Mouse (Mus musculus): ENCODE data around the gene Tjp1. TPM values are rescaled to one million over a fixed set of nuclear protein-coding genes. Genes with fewer than 3 reads are reported as not detected.

The Tjp1 gene
- polyA plus RNA-seq, 1 experiment from 2014 or later = 3.1 TPM

DNA sequence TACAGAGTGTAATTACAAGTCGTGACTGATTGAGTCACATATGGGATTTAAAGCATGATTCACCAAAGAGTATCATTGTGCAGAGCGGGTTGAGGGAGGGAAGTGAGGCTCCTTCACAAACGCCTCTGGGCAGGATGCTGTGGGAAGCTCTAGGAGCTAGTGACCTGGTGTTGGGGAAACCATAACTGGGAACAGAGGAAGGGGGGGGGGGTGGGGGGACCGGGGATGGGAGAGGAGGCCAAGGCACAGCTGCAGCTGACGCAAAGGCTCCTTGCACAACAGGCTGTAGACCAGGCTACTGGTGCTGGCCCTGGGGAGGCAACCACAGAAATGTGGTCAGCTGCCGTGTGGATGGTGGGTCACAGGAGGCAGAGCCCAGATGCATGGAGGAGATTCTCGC lies 116.9 kb downstream of the Tjp1 start:
- ATAC-seq (ENCODE audit: low read depth) = no peak
- Histone ChIP-seq H3K9ac (no peak overlapping the region), H3K9me3 (replicated peaks) (no peaks in the 10 kb centered on the region), H3K36me3 (no peaks in the 10 kb centered on the region), H3K4me3 (replicated peaks) (no peak overlapping the region), H3K4me1 (replicated peaks) (no peaks in the 10 kb centered on the region), H3K27ac (no peak overlapping the region), H3K4me2 (no peak overlapping the region), H3K27me3 (no peaks in the 10 kb centered on the region)
- no peak for DNase-seq
- WGBS (ENCODE audit: insufficient replicate concordance) = 16% methylated on average over 7 of the region's 7 CpGs

- Histone ChIP-seq H3K4me2 (no peak overlapping the region), H3K4me1 (replicated peaks) (no peaks in the 10 kb centered on the region), H3K27me3 (no peaks in the 10 kb centered on the region), H3K27ac (no peak overlapping the region), H3K9ac (no peak overlapping the region), H3K9me3 (replicated peaks) (no peaks in the 10 kb centered on the region), H3K4me3 (replicated peaks) (no peak overlapping the region), H3K36me3 (no peaks in the 10 kb centered on the region)
- ATAC-seq (ENCODE audit: low read depth) (no peak), DNase-seq (no peak)
- 58% methylated on average over 3 of the region's 3 CpGs for WGBS (ENCODE audit: insufficient replicate concordance)
Measured at GRCm38 (mm10) chr7:65406427-65406826, 121.2 kb downstream of the Tjp1 start.

DNA sequence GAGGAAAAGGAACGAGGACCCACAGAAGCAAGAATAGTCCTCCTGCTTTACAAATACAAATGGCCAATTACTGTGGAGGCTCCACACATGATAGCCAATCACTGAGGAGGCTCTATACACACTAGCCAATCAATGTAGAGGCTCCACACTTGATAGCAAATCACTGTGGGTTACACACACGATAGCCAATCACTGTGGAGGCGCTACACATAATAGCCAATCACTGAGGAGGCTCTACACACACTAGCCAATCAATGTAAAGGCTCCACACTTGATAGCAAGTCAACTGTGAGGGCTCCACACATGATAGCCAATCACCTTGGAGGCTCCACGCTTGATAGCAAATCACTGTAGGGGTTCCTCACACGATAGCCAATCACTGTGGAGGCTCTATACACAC lies 125.1 kb downstream of the Tjp1 start:
- Histone ChIP-seq H3K9ac (no peak overlapping the region), H3K4me2 (no peak overlapping the region), H3K36me3 (no peaks in the 10 kb centered on the region), H3K27ac (no peak overlapping the region), H3K27me3 (no peaks in the 10 kb centered on the region), H3K4me3 (replicated peaks) (no peak overlapping the region), H3K4me1 (replicated peaks) (no peaks in the 10 kb centered on the region), H3K9me3 (replicated peaks) (no peaks in the 10 kb centered on the region)
- ATAC-seq (ENCODE audit: low read depth) = no peak
- WGBS (ENCODE audit: insufficient replicate concordance) = 67% methylated on average over 5 of the region's 5 CpGs
- DNase-seq = no peak

DNA sequence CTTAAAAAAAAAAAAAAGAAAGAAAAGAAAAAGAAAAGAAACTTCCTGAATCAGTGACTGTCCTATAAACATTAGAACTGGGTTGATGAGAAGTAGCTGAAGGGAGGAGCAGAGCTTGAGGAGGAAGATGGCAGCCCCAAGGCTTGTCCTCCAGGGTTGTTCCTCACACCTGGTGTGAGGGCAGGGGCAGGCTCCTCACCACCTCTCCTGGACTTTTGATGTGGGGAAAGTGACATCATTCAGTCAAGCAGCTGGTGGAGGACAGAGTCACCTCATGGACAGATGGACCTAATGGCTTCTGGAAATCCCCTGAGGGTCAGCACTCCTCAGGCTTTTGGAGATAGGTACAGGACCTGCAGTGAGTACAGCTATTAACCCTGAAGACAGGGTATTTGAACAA lies 126.0 kb downstream of the Tjp1 start:
- no peaks in the 10 kb centered on the region for H3K27me3 ChIP-seq
- no peak overlapping the region for H3K4me2 ChIP-seq
- no peak overlapping the region for H3K4me3 ChIP-seq (replicated peaks)
- no peaks in the 10 kb centered on the region for H3K9me3 ChIP-seq (replicated peaks)
- no peak overlapping the region for H3K27ac ChIP-seq
- no peaks in the 10 kb centered on the region for H3K36me3 ChIP-seq
- no peaks in the 10 kb centered on the region for H3K4me1 ChIP-seq (replicated peaks)
- no peak overlapping the region for H3K9ac ChIP-seq
- ATAC-seq (ENCODE audit: low read depth) (no peak), DNase-seq (no peak)

- peaks cover 19% of the 10 kb centered on the region for H3K27me3 ChIP-seq
- no peaks in the 10 kb centered on the region for H3K9me3 ChIP-seq (replicated peaks)
- WGBS (ENCODE audit: insufficient replicate concordance) = 61% methylated on average over 4 of the region's 4 CpGs
- no peak overlapping the region for H3K9ac ChIP-seq
- no peak for DNase-seq
- ATAC-seq (ENCODE audit: low read depth) = no peak
- 0 out of 2 replicates have a peak, but pooled peaks cover 8% of the 10 kb centered on the region for H3K4me1 ChIP-seq (replicated peaks)
- H3K27ac ChIP-seq = no peak overlapping the region
- no peak overlapping the region for H3K4me2 ChIP-seq
- no peak overlapping the region for H3K4me3 ChIP-seq (replicated peaks)
- H3K36me3 ChIP-seq = no peaks in the 10 kb centered on the region
Measured at GRCm38 (mm10) chr7:65395891-65396290, 131.7 kb downstream of the Tjp1 start.

DNA sequence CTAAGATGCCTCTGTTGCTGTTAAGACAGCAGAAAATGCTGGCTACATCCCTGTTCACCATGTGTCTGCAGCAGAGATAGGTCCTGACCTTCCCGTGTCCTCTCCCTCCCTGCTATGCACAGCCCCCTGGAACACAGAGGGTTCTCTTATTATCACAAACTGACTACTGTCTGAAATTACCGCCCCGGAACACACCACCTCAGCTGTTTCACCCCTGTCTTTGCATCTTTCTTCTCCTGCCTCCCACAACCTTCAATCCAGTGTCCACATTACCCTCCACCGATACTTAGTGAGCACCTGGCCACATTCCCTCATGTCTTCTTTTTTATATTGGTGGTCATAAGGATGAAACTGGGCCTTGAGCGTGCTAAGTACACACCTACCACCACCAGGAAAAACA lies 132.4 kb downstream of the Tjp1 start:
- no peak for ATAC-seq (ENCODE audit: low read depth)
- Histone ChIP-seq H3K4me3 (replicated peaks) (no peak overlapping the region), H3K4me2 (no peak overlapping the region), H3K9ac (no peak overlapping the region), H3K36me3 (no peaks in the 10 kb centered on the region), H3K4me1 (replicated peaks) (0 out of 2 replicates have a peak, but pooled peaks cover 8% of the 10 kb centered on the region), H3K9me3 (replicated peaks) (no peaks in the 10 kb centered on the region), H3K27me3 (peaks cover 19% of the 10 kb centered on the region), H3K27ac (no peak overlapping the region)
- no peak for DNase-seq
- 73% methylated on average over 5 of the region's 5 CpGs for WGBS (ENCODE audit: insufficient replicate concordance)

- 0 out of 2 replicates have a peak, but pooled peaks cover 8% of the 10 kb centered on the region for H3K4me1 ChIP-seq (replicated peaks)
- no peak overlapping the region for H3K9ac ChIP-seq
- H3K4me2 ChIP-seq = no peak overlapping the region
- 26% methylated on average over 2 of the region's 2 CpGs for WGBS (ENCODE audit: insufficient replicate concordance)
- H3K27ac ChIP-seq = no peak overlapping the region
- H3K36me3 ChIP-seq = no peaks in the 10 kb centered on the region
- H3K4me3 ChIP-seq (replicated peaks) = no peak overlapping the region
- H3K27me3 ChIP-seq = peaks cover 19% of the 10 kb centered on the region
- ATAC-seq (ENCODE audit: low read depth) (no peak), DNase-seq (no peak)
- H3K9me3 ChIP-seq (replicated peaks) = no peaks in the 10 kb centered on the region
Measured at GRCm38 (mm10) chr7:65394672-65395071, 132.9 kb downstream of the Tjp1 start.

GRCm38 (mm10) chr7:65393704-65394452 lies 133.7 kb downstream of the Tjp1 start:
- Histone ChIP-seq H3K4me2 (peak overlapping the region; percentile 33), H3K27me3 (peaks cover 19% of the 10 kb centered on the region), H3K9ac (no peak overlapping the region), H3K36me3 (no peaks in the 10 kb centered on the region), H3K4me1 (replicated peaks) (0 out of 2 replicates have a peak, but pooled peaks cover 8% of the 10 kb centered on the region), H3K9me3 (replicated peaks) (no peaks in the 10 kb centered on the region), H3K27ac (no peak overlapping the region), H3K4me3 (replicated peaks) (no peak overlapping the region)
- ATAC-seq (ENCODE audit: low read depth) = no peak
- WGBS (ENCODE audit: insufficient replicate concordance) = 10% methylated on average over 17 of the region's 17 CpGs
- DNase-seq = no peak

DNA sequence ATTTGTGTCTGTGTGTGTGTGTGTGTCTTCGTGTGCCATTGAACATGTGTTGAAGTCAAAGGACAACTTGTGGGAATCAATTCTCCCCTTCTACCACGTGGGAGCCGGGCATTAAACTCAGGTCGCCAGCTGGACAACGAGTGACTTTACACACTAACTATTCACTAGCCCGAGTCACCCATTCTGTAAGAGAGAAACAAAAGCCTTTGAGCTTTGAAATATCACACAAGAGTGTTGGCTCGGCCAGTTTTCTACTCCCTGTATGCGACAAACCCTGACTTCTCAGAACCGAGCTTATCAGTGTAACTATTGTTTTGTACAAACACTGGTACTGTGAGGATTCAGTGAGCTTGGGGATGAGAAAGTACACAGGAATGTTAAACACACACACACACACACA lies 134.6 kb downstream of the Tjp1 start:
- H3K4me2 ChIP-seq = peak overlapping the region; percentile 33; the same call in 1 of the 2 replicates
- no peak for DNase-seq
- peaks cover 19% of the 10 kb centered on the region for H3K27me3 ChIP-seq

GRCm38 (mm10) chr7:65389539-65389938 lies 138.0 kb downstream of the Tjp1 start:
- 66% methylated on average over 7 of the region's 7 CpGs for WGBS (ENCODE audit: insufficient replicate concordance)
- H3K4me1 ChIP-seq (replicated peaks) = 0 out of 2 replicates have a peak, but pooled peaks cover 8% of the 10 kb centered on the region
- ATAC-seq (ENCODE audit: low read depth) (no peak), DNase-seq (no peak)
- H3K9me3 ChIP-seq (replicated peaks) = no peaks in the 10 kb centered on the region
- H3K9ac ChIP-seq = no peak overlapping the region
- no peaks in the 10 kb centered on the region for H3K36me3 ChIP-seq
- H3K27me3 ChIP-seq = peaks cover 16% of the 10 kb centered on the region
- H3K27ac ChIP-seq = no peak overlapping the region
- no peak overlapping the region for H3K4me2 ChIP-seq
- no peak overlapping the region for H3K4me3 ChIP-seq (replicated peaks)

More for the DNA sequence above, 134.6 kb downstream of the Tjp1 start:
- Histone ChIP-seq H3K36me3 (no peaks in the 10 kb centered on the region), H3K27ac (no peak overlapping the region), H3K4me1 (replicated peaks) (0 out of 2 replicates have a peak, but pooled peaks cover 8% of the 10 kb centered on the region), H3K9ac (no peak overlapping the region), H3K4me3 (replicated peaks) (no peak overlapping the region), H3K9me3 (replicated peaks) (no peaks in the 10 kb centered on the region)
- 43% methylated on average over 9 of the region's 9 CpGs for WGBS (ENCODE audit: insufficient replicate concordance)
- ATAC-seq (ENCODE audit: low read depth) = no peak

DNA sequence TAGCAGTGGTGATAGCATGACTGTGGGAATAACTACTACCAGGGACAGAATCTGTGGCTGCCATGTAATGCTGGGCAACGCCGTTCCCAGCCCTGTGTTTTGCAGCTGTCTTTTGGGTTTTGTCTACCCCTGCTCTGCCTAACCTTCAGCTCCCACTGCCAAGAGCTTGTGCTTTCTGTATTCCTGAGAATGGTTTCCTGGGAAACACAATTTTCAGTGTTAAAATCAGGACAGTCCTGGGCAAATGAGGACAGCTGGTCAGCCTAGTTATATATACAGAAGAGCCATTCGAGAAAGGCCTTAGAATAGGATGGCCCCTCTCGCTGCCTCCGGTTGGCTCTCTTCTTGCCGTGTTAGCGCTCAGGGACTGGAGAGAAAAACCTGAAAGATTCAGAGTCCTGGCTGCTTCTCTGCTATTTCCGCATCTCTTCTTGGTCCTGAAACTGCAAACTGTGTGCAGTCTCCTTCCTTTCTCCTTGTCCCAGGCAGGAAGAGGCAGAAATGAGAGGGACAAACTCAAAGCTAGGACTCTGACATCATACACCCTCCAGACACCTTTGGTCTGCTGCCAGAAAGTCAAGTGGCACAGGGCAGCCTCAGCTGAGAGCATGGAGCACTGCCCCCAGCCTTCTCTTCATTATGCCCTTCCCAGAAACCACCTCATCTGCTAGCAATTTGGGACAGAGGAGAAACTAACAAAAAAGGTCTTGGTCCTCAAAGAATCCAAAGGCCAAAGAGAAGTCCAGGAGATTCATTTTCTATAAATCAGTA lies 139.2 kb downstream of the Tjp1 start:
- Histone ChIP-seq H3K4me2 (no peak overlapping the region), H3K4me3 (replicated peaks) (no peak overlapping the region), H3K36me3 (no peaks in the 10 kb centered on the region), H3K27ac (no peak overlapping the region), H3K9me3 (replicated peaks) (no peaks in the 10 kb centered on the region), H3K9ac (no peak overlapping the region), H3K27me3 (peaks cover 5% of the 10 kb centered on the region; the same call in 1 of the 2 replicates), H3K4me1 (replicated peaks) (no peaks in the 10 kb centered on the region)
- WGBS (ENCODE audit: insufficient replicate concordance) = 75% methylated on average over 8 of the region's 8 CpGs
- no peak for DNase-seq
- no peak for ATAC-seq (ENCODE audit: low read depth)

Data from liver, embryonic 13.5 days (tissue).